Mouse (Mus musculus): ENCODE results near the gene Crispld2.

GRCm38 (mm10) chr8:119952282-119952681, 40.0 kb upstream of the Crispld2 start:
- TF ChIP-seq POLR2A (IDR thresholded peaks at IDR 0.05; ENCODE audit: control insufficient read depth in 1 of 2, insufficient read depth in 1 of 2, low read depth in 1 of 2, low read length in 2 of 2, poor library complexity in 1 of 2) (no peak), TCF12 (IDR thresholded peaks at IDR 0.05; ENCODE audit: low read depth, low read length) (no peak), CTCF (IDR thresholded peaks at IDR 0.05 in 2 of 3, conservative IDR thresholded peaks at IDR 0.05 in 1 of 3; ENCODE audit: control insufficient read depth in 1 of 3, insufficient read depth in 1 of 3, low read depth in 2 of 3, low read length in 3 of 3, poor library complexity in 1 of 3, severe bottlenecking in 1 of 3) (no peak), HCFC1 (IDR thresholded peaks at IDR 0.05; ENCODE audit: low read depth, low read length) (no peak), MAZ (IDR thresholded peaks at IDR 0.05; ENCODE audit: low read depth, low read length) (no peak), MAX (IDR thresholded peaks at IDR 0.05; ENCODE audit: low read length) (no peak), ZMIZ1 (IDR thresholded peaks at IDR 0.05; ENCODE audit: low read depth, low read length) (no peak), EP300 (IDR thresholded peaks at IDR 0.05; ENCODE audit: low read depth in 1 of 2, low read length in 2 of 2) (no peak), TBP (IDR thresholded peaks at IDR 0.05; ENCODE audit: low read depth, low read length) (no peak), ZNF384 (IDR thresholded peaks at IDR 0.05; ENCODE audit: low read depth, low read length) (no peak), CHD1 (IDR thresholded peaks at IDR 0.05; ENCODE audit: low read depth, low read length) (no peak)

Data from MEL (cell line).